8 mouse cellular contexts compared by ENCODE assay signal in genomic region chr8:116117919-116118318, GRCm38 (mm10).
"Had no signal": no experiment of that assay in that cellular context is flagged by ENCODE, and none has a peak within 500 bp of the region (broad histone marks: within the 10 kb centered on the region; RNA-seq: fewer than 3 reads in every experiment).

No protein-coding gene starts in this region.

- DNase-seq: liver, postnatal 0 days; lung, adult 2 months; lung, postnatal 14 days; lung, postnatal 36 days; right cerebral cortex, postnatal 14 days; thymus, adult 18-20 months; thymus, postnatal 14 days; thymus, postnatal 36 days had no signal
